Mouse (Mus musculus) liver, embryonic 15.5 days (tissue): ENCODE measurements around the gene Ddah2. TPM values are rescaled to one million over a fixed set of nuclear protein-coding genes. Genes with fewer than 3 reads are reported as not detected.

Source experiments
- ATAC-seq: fragments of 200-750 bp; cut with Nextera tagmentation; 2 replicates; pipeline ENCODE4 v1.8.0; 2017; ENCODE audit warnings: moderate number of reproducible peaks, mild to moderate bottlenecking, moderate library complexity; ENCODE audit not compliant: insufficient read depth
- H3K27ac ChIP-seq: fragments of 300-500 bp; sonication (generic); replicated peaks from 2 replicates; pipeline ENCODE4 v1.5.1; 2015; ENCODE audit warnings: mild to moderate bottlenecking, inconsistent platforms
- H3K27me3 ChIP-seq: fragments of 300-500 bp; sonication (generic); 2 replicates; pipeline ENCODE4 v1.6.1; 2015; ENCODE audit warnings: mild to moderate bottlenecking, inconsistent platforms
- H3K36me3 ChIP-seq: fragments of 300-500 bp; sonication (generic); replicated peaks from 2 replicates; pipeline ENCODE4 v1.6.1; 2015; ENCODE audit warnings: moderate library complexity, mild to moderate bottlenecking, inconsistent platforms
- H3K4me1 ChIP-seq: fragments of 300-500 bp; sonication (generic); replicated peaks from 2 replicates; pipeline ENCODE4 v1.6.1; 2015; ENCODE audit warnings: inconsistent platforms
- H3K4me2 ChIP-seq: fragments of 300-500 bp; sonication (generic); 2 replicates; pipeline ENCODE4 v1.6.1; 2015; ENCODE audit warnings: moderate library complexity, mild to moderate bottlenecking, inconsistent platforms
- H3K4me3 ChIP-seq: fragments of 300-500 bp; sonication (generic); replicated peaks from 2 replicates; pipeline ENCODE4 v1.5.1; 2015; ENCODE audit warnings: mild to moderate bottlenecking, inconsistent platforms
- H3K9ac ChIP-seq: fragments of 300-500 bp; sonication (generic); 2 replicates; pipeline ENCODE4 v1.6.1; 2015; ENCODE audit warnings: moderate library complexity, mild to moderate bottlenecking, inconsistent platforms
- H3K9me3 ChIP-seq: fragments of 300-500 bp; sonication (generic); replicated peaks from 2 replicates; pipeline ENCODE4 v1.6.1; 2016; ENCODE audit warnings: inconsistent platforms
- WGBS: fragments of 180-500 bp; shearing (Covaris S2); methylation state at CpG from one replicate; pipeline ENCODE4 v1.1.7; 2015; ENCODE audit warnings: mixed read lengths; ENCODE audit not compliant: insufficient replicate concordance; 5-methylcytosine and 5-hydroxymethylcytosine counted together
- polyA plus RNA-seq: library from polyadenylated mRNA; unstranded; fragments of >200 nt; fragmentation: Nextera tagmentation; extraction: Ambion mirVana; gene quantifications from 2 replicates; pipeline ENCODE4 v1.2.1, GENCODE M21; 2015

The Ddah2 gene
- polyA plus RNA-seq, 1 experiment from 2014 or later = 18.6 TPM

DNA sequence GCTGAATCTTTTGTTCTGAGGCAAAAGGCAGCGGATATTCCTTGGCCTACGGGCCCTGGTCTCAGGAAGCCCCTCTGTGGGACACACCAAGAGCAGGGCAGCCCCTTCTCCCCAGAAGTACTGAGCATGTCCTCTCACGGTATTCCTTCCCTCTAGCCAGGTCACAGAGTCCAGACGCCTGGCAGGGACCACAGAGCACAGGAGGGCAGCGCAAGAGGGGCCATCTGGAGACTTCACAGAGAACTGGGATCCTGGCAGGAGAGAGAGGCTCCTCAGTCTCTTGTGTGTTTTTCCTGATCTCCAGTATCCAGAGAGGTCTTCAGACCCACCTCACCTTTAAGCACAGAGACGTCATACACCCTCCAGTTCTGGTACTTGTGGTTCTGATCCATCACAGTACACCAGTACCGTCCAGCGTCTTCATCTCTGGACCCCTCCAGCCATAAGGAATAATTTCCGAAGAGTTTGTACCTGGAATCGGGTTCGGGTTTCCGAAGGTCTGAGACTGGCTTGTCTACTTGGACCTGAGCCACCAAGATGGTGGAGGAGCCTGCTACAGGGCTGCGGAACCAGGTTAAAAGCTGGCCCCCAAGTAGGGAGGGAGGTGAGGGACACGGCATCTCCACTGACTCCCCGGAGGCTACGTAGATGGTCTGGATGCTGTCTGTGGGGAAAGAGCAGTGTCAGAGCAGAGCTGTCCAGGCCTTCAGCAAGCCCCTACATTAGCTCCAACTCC lies 24.2 kb downstream of the Ddah2 start:
- peaks cover 5% of the 10 kb centered on the region for H3K27me3 ChIP-seq
- H3K36me3 ChIP-seq = no peaks in the 10 kb centered on the region
- no peak overlapping the region for H3K4me3 ChIP-seq
- no peak overlapping the region for H3K4me2 ChIP-seq
- no peak for ATAC-seq
- no peak overlapping the region for H3K9ac ChIP-seq
- WGBS = 81% methylated on average over 16 of the region's 16 CpGs
- peaks cover 42% of the 10 kb centered on the region for H3K4me1 ChIP-seq
- no peaks in the 10 kb centered on the region for H3K9me3 ChIP-seq
- H3K27ac ChIP-seq = no peak overlapping the region

DNA sequence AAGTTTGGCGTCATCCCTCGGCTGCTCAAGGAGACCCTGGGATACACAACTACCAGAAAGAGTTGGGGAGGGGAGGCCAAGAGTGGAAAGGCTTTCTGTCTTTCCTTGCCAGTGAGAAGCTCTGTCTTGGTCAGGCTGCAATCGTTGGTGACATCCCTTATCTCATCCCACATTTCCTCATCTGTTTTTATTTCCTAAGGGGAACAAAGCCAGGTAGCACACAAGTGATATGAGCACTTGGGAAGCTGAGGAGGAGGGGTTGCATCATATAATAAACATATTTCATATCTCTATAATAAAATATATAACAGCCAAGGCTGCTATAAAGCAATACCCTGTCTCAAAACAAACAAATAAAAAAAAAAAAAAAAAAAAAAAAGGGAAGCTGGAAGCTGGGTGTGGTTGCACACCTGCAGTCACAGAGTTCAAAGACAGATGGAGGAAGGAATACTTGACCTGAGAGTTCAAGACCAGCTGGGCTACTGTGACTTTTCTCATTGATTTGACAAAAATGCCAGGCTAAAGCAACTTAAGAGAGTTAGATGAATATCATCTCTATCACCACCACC lies 25.2 kb downstream of the Ddah2 start:
- Histone ChIP-seq H3K27me3 (no peaks in the 10 kb centered on the region), H3K4me2 (no peak overlapping the region), H3K9me3 (no peaks in the 10 kb centered on the region), H3K4me3 (no peak overlapping the region), H3K9ac (no peak overlapping the region), H3K36me3 (no peaks in the 10 kb centered on the region), H3K4me1 (peaks cover 40% of the 10 kb centered on the region), H3K27ac (no peak overlapping the region)
- no peak for ATAC-seq
- 39% methylated on average over 3 of the region's 3 CpGs for WGBS

DNA sequence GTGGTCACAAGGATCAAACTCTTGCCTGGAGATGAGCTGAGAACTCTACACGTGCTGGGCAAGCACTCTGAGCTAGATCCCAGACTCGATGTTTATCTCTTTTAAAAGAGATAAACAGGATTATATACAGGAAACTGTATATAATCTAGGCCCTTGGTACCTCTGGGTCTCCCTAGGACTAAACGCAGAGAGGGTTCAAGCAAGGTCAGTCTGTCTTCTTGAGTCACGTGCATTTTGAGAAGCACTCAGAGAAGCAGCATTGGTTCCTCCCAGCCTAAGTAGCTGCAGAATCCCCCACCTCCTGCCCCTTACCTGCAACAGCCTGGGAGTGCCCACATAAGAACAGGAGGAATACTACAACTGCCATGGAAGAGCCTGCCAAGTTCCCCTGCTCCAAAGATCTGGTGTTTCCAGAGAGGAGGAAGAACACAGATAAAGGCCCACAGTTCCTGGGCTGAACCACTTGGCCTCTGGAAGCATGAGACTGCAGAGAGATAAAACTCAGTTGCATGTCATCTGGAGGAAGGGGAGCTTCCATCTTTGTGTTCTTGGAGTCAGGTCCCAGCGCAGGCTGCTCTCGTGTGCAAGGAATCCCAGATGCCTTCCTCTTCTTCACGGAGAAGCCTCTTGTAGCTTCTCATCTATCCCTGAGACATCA lies 26.5 kb downstream of the Ddah2 start, which contains the start of gene Ly6g6f:
TSS of gene Ly6g6f (minus strand) at position 403 of the 658 bp plus-strand sequence.
- H3K4me3 ChIP-seq = no peak within 1 kb of the TSS
- no peak within 1 kb of the TSS for H3K27ac ChIP-seq
- ATAC-seq = no peak
- no peak within 1 kb of the TSS for H3K4me2 ChIP-seq
- H3K9ac ChIP-seq = no peak within 1 kb of the TSS
- H3K4me1 ChIP-seq = peaks cover 34% of the 10 kb centered on the region
- H3K36me3 ChIP-seq = no peaks in the 10 kb centered on the region
- 40% methylated on average over 7 of the region's 7 CpGs for WGBS
- H3K9me3 ChIP-seq = no peaks in the 10 kb centered on the region
- H3K27me3 ChIP-seq = no peaks in the 10 kb centered on the region

DNA sequence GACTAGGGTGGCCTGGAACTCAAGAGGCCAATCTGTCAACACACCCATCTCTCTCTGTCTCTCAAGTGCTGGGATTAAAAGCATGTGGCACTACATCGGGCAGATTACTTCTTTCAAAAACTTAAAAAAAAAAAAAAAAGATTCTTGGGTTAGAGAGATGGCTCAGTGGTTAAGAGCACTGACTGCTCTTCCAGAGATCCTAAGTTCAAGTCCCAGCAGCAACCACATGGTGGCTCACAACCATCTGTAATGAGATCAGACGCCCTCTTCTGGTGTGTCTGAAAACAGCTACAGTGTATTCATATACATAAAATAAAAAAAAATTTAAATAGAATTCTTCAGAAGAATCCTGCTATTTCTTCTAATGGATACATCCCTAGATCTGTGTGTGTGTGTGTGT lies 29.3 kb downstream of the Ddah2 start:
- peaks cover 48% of the 10 kb centered on the region for H3K4me1 ChIP-seq
- no peaks in the 10 kb centered on the region for H3K27me3 ChIP-seq
- ATAC-seq = no peak
- no peak overlapping the region for H3K4me2 ChIP-seq
- H3K9ac ChIP-seq = no peak overlapping the region
- no peak overlapping the region for H3K4me3 ChIP-seq
- no peaks in the 10 kb centered on the region for H3K9me3 ChIP-seq
- peaks cover 26% of the 10 kb centered on the region for H3K36me3 ChIP-seq
- H3K27ac ChIP-seq = no peak overlapping the region
- WGBS = 34% methylated on average over 2 of the region's 2 CpGs

DNA sequence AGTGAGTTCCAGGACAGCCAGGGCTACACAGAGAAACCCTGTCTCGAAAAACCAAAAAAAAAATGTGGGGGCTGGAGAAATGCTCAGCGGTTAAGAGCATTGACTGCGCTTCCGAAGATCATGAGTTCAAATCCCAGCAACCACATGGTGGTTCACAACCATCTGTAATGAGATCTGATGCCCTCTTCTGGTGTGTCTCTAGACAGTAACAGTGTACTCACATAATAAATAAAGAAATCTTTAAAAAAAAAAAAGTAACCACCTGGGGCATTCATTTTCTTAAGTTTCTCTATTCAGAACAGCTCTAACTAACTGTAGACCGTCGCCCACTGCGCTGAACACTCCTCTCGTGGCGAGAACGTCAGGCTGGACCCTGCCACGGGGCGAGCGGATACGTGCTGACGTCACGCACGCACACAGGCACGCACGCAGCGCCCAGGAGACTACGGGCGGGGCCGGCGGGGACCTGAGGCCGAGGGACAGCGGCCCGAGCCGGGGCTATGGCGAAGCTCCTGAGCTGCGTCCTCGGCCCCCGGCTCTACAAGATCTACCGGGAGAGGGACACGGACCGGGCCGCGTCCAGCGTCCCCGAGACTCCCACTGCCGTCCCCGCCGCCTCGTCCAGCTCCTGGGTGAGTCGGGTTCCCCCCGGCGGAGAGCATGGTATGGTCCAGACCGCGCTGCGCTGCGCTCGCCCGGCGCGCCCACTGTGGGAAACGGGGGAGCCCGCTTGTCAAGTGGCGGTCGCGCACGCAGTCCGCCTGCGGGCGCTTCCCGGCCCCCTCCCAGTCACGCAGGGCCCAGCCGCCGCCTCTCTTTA lies 30.2 kb downstream of the Ddah2 start, which contains the start of gene Abhd16a:
TSS of gene Abhd16a (plus strand) at position 439 of the 820 bp plus-strand sequence.
- Histone ChIP-seq H3K27me3 (no peaks in the 10 kb centered on the region), H3K4me3 (peak within 1 kb of the TSS; percentile 79), H3K4me2 (peak within 1 kb of the TSS; percentile 83), H3K27ac (peak within 1 kb of the TSS; percentile 97), H3K36me3 (peaks cover 35% of the 10 kb centered on the region), H3K9me3 (no peaks in the 10 kb centered on the region), H3K9ac (peak within 1 kb of the TSS; percentile 92), H3K4me1 (peaks cover 48% of the 10 kb centered on the region)
- ATAC-seq = peak; percentile 97
- WGBS = 2% methylated on average over 67 of the region's 67 CpGs

DNA sequence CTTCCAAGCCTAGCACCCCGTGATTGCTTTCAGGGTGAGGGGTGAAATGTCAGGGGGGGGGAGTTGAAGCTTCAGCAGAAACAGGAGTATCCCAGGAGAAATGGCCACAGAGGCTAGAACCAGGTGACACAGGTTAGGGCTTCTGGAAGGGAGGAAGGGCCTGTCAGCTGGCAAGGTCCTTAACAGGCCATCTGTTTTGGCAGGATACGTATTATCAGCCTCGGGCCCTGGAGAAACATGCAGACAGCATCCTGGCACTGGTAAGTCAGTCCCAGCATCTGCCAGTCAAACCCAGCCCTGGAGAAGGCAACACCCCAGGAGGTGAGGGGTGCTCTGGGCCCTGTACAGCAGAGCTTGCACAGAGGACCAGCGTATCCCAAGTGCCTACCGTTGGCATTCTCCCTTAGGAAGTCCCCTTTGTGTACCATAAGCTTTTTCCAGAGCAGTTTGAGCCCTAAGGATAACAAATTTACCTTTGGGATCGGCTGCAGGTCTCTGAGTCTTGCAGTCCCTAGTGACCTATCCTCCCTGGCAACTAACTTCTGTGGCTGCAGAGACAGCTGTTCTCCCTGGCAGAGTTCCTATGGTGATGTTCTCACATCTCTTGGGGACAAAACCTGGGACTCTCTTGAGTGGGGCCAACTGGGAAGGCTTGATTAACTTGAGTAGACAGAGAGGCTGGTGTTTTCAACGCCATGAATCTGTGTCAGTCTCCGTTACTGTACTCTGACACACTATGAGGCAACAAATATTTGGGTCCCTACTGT lies 31.5 kb downstream of the Ddah2 start:
- peak overlapping the region; percentile 92 for H3K9ac ChIP-seq
- no peaks in the 10 kb centered on the region for H3K27me3 ChIP-seq
- H3K36me3 ChIP-seq = peaks cover 48% of the 10 kb centered on the region
- H3K4me3 ChIP-seq = peak overlapping the region; percentile 79
- peak; percentile 43 for ATAC-seq
- H3K9me3 ChIP-seq = no peaks in the 10 kb centered on the region
- H3K4me2 ChIP-seq = peak overlapping the region; percentile 83
- peaks cover 45% of the 10 kb centered on the region for H3K4me1 ChIP-seq
- 54% methylated on average over 8 of the region's 8 CpGs for WGBS
- H3K27ac ChIP-seq = peak overlapping the region; percentile 97

DNA sequence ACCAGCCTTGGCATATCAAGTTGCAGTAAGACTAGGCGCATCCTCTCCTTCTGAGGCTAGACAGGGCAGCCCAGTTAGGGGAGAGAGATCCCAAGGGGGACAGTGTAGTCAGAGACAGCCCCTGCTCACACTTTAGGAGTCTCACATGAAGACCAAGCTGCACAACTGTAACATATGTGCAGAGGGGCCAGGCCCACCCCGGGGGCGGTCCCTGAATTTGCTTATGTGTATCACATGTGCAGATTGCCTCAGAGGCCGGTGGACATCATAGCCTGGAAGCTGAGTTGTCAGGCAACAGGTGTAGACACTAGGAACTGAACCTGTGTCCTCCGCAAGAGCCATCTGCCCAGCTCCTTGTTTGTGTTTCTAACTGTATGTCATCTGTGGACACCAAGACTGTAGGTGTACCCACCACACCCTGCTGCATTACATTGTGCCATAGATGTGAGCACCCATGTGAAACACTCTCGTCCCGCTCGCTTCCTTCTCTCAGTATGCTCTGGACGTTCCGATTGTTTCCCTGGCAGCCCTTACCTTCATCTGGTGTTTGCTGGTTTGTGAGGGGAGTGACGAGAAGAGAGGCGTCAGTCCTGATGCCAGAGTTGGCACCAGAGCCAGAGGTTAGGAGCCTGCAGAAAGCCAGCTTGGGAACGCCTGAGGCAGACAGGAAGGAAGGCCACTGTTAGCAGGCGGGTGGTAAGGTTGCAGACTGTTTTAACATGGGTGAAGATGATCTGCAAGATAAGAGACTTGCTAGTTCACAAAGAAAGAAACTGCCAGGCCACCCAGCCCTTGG lies 33.8 kb downstream of the Ddah2 start:
- Histone ChIP-seq H3K4me2 (no peak overlapping the region), H3K27ac (no peak overlapping the region), H3K36me3 (peaks cover 70% of the 10 kb centered on the region)

DNA sequence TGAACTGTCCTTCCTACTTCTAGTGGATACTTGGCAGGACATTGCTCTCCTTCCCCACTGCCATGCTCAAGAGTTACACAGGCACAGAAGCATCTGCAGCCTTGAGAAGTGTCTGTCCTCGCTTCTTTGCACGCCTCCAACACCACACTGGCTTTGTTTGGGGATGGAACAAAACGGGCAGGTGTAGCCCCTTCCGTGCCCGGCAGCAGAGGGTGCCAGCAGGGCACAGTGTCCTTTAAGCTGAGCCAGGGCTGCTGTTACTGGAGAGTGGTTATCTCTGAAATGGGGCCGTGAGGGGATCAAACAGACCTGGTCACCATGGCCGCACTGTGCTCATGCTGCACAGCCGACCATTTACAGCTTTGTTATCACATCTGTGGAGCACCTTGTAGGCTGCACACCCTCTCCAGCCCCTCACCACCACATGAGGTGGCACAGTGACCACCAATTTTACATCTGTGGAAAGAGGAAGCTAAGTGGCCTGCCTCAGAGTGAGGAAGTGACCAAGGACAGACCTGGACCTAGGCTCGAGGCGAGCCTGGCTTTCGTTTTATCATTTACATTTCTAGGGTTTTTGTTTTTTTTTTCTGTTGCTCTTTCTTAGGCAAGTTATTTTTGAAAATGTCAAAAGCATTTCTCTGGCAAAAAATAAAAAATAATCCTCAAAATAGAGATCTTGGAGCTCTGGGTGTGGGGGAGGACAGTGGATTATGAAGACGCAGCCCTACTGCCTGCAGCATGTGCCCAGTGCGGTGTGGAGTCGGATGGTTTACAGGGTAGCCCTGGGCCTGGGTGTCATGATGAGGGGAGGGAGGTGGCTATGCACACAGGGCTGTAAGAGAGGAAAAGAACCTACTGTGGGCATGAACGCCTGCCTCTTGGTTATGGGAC lies 35.9 kb downstream of the Ddah2 start:
- H3K36me3 ChIP-seq = peaks cover 91% of the 10 kb centered on the region
- ATAC-seq = no peak
- 74% methylated on average over 15 of the region's 15 CpGs for WGBS

More for the DNA sequence above, 33.8 kb downstream of the Ddah2 start:
- no peak for ATAC-seq
- H3K9ac ChIP-seq = no peak overlapping the region
- no peaks in the 10 kb centered on the region for H3K9me3 ChIP-seq
- no peaks in the 10 kb centered on the region for H3K27me3 ChIP-seq
- WGBS = 82% methylated on average over 14 of the region's 14 CpGs
- H3K4me3 ChIP-seq = no peak overlapping the region
- peaks cover 40% of the 10 kb centered on the region for H3K4me1 ChIP-seq

DNA sequence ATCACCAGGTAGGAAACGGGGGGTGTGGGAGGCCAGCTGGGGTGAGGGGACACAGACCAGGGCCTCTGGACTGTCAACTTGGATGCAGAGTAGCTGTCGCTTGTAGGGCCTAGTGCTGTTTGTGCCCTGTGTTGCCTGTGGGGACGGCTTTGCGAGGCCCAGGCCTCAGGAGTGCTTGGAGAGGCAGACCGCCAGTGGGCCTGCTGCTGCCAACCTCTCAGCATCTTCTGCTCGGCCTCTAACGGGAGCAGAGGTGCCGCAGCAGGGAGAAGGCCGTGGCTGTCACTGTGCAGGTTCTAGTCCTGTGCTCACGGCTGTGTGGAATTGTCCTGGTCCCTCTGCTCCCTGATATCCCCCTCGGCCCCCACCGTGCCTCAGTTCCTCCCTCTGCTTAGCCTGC lies 37.8 kb downstream of the Ddah2 start:
- no peak for ATAC-seq
- Histone ChIP-seq H3K27ac (no peak overlapping the region), H3K4me1 (peaks cover 23% of the 10 kb centered on the region), H3K36me3 (peaks cover 98% of the 10 kb centered on the region), H3K9ac (no peak overlapping the region), H3K4me3 (no peak overlapping the region), H3K4me2 (no peak overlapping the region), H3K27me3 (no peaks in the 10 kb centered on the region), H3K9me3 (no peaks in the 10 kb centered on the region)
- 87% methylated on average over 12 of the region's 12 CpGs for WGBS

More for the DNA sequence above, 35.9 kb downstream of the Ddah2 start:
- Histone ChIP-seq H3K27ac (no peak overlapping the region), H3K4me3 (no peak overlapping the region), H3K9me3 (no peaks in the 10 kb centered on the region), H3K4me1 (peaks cover 31% of the 10 kb centered on the region), H3K9ac (no peak overlapping the region), H3K27me3 (no peaks in the 10 kb centered on the region), H3K4me2 (no peak overlapping the region)
